Mouse (Mus musculus) ES-E14 (cell line): ENCODE measurements around the gene Cdkn2aip. TPM values are rescaled to one million over a fixed set of nuclear protein-coding genes. Genes with fewer than 3 reads are reported as not detected.
A peak's percentile ranks its signal among the peaks of the same experiment; 100 is the strongest.

ENCODE experiments used
- DNase-seq: peaks from one replicate; pipeline ENCODE4 v3.0.0-alpha.2; 2013; ENCODE audit warnings: low read depth, low spot score
- H3K27ac ChIP-seq: 2 replicates; pipeline ENCODE4 v1.5.1; 2012; ENCODE audit warnings: low read depth, mild to moderate bottlenecking, low read length, moderate library complexity, mixed read lengths; ENCODE audit not compliant: poor library complexity, insufficient read depth, severe bottlenecking
- H3K36me3 ChIP-seq: 2 replicates; pipeline ENCODE4 v1.6.1; 2012; ENCODE audit warnings: mild to moderate bottlenecking, low read length, moderate library complexity, mixed read lengths; ENCODE audit not compliant: control insufficient read depth, poor library complexity, insufficient read depth, severe bottlenecking
- H3K4me1 ChIP-seq, 2 experiments: fragments of 150-350 bp in 1 of 2; sonication (generic) in 1 of 2; 2 replicates each; pipeline ENCODE4 v1.6.1; 2012; ENCODE audit warnings: low read length in 2 of 2, mild to moderate bottlenecking in 1 of 2, mixed read lengths in 1 of 2; ENCODE audit not compliant: control insufficient read depth in 2 of 2, insufficient read depth in 2 of 2, poor library complexity in 1 of 2
- H3K4me3 ChIP-seq, 2 experiments: fragments of 150-350 bp in 1 of 2; sonication (generic) in 1 of 2; 2 replicates each; pipeline ENCODE4 v1.5.1; 2012; ENCODE audit warnings: low read length in 2 of 2, low read depth in 1 of 2, mild to moderate bottlenecking in 1 of 2, mixed read lengths in 1 of 2; ENCODE audit not compliant: insufficient read depth in 1 of 2, poor library complexity in 1 of 2, severe bottlenecking in 1 of 2
- H3K9ac ChIP-seq: 2 replicates; pipeline ENCODE4 v1.6.1; 2012; ENCODE audit warnings: low read depth, mild to moderate bottlenecking, low read length, mixed read lengths; ENCODE audit not compliant: poor library complexity, insufficient read depth, severe bottlenecking
- H3K9me3 ChIP-seq: fragments of 150-350 bp; sonication (generic); 2 replicates; pipeline ENCODE4 v1.6.1; 2012; ENCODE audit warnings: low read depth, mild to moderate bottlenecking, low read length; ENCODE audit not compliant: control insufficient read depth, insufficient read depth
- CHD2 ChIP-seq: IDR thresholded peaks from 2 replicates; pipeline ENCODE4 v1.6.1; 2014; ENCODE audit warnings: mild to moderate bottlenecking, low read depth, low read length, inconsistent platforms
- HCFC1 ChIP-seq: IDR thresholded peaks from 2 replicates; pipeline ENCODE4 v1.6.1; 2012; ENCODE audit warnings: low read length, inconsistent platforms, borderline replicate concordance; ENCODE audit not compliant: insufficient read depth
- MAFK ChIP-seq: IDR thresholded peaks from 2 replicates; pipeline ENCODE4 v1.6.1; 2014; ENCODE audit warnings: mild to moderate bottlenecking, low read depth, low read length, inconsistent platforms; ENCODE audit not compliant: insufficient read depth
- ZC3H11A ChIP-seq: IDR thresholded peaks from 2 replicates; pipeline ENCODE4 v1.6.1; 2012; ENCODE audit warnings: low read depth, mild to moderate bottlenecking, inconsistent platforms, low read length, borderline replicate concordance
- ZNF384 ChIP-seq: IDR thresholded peaks from 2 replicates; pipeline ENCODE4 v1.6.1; 2012; ENCODE audit warnings: low read depth, low read length, inconsistent platforms
- in situ Hi-C, 2 experiments: fragments of 600-800 bp; cut with MboI; formaldehyde crosslinking; loops; one replicate each; pipeline ENCODE4 v1.15.1; 2025; ENCODE audit warnings: low sequenced_read_pairs in 2 of 2, inconsistent platforms in 1 of 2; ENCODE audit not compliant: unreplicated experiment in 2 of 2
- total RNA-seq: library from RNA; depleted of rRNA; stranded (reverse); fragments of 300-350 nt; gene quantifications from 2 replicates; pipeline ENCODE4 v1.2.3, GENCODE M21; 2012

Gene Cdkn2aip
- total RNA-seq, 1 experiment: 14.9 TPM

GRCm38 (mm10) chr8:47695431-47696105 is 18.2 kb downstream of the Cdkn2aip start:
- TF ChIP-seq ZNF384 (no peak), ZC3H11A (no peak), MAFK (no peak), HCFC1 (no peak), CHD2 (no peak)
- Histone ChIP-seq H3K4me1 (peaks cover 2 to 9% of the 10 kb centered on the region in 2 experiments; a peak in 3 of 4 replicates), H3K36me3 (no peaks in the 10 kb centered on the region), H3K4me3 (no peak overlapping the region), H3K9ac (no peak overlapping the region), H3K27ac (no peak overlapping the region), H3K9me3 (no peaks in the 10 kb centered on the region)
- in situ Hi-C loops: no loop called here
- no peak for DNase-seq

DNA sequence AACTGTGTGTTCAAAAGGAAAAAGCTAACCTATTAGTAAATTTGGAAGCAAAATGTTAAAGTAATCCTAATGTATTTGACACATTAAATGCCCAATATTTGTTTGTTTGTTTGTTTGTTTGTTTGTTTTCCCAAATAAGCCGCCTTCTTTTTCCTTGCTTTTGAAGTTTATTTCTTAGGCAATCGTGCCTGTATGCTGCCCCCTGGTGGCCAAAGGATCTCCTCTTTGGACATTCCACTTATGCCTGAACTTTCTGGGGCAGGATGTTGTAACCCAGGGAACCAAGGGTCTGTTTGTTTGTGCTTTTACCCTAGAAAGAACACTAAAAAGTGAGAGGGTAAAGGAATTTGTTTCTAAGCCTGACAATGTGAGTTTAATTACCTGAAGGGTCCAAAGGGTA is 20.6 kb downstream of the Cdkn2aip start:
- TF ChIP-seq MAFK (no peak), ZC3H11A (0 out of 2 replicates have a peak, but pooled peaks have one; percentile 18)

GRCm38 (mm10) chr8:47691831-47692230 is 21.9 kb downstream of the Cdkn2aip start:
- in situ Hi-C loops: no loop called here
- Histone ChIP-seq H3K4me3 (no peak overlapping the region), H3K9me3 (no peaks in the 10 kb centered on the region), H3K4me1 (peaks cover 4 to 18% of the 10 kb centered on the region in 2 experiments), H3K36me3 (no peaks in the 10 kb centered on the region), H3K9ac (no peak overlapping the region), H3K27ac (no peak overlapping the region)
- no peak for DNase-seq
- TF ChIP-seq ZC3H11A (no peak), ZNF384 (no peak), CHD2 (no peak), HCFC1 (no peak), MAFK (no peak)

More for the DNA sequence above, 20.6 kb downstream of the Cdkn2aip start:
- Histone ChIP-seq H3K9me3 (no peaks in the 10 kb centered on the region), H3K4me1 (peaks cover 4 to 18% of the 10 kb centered on the region in 2 experiments), H3K9ac (no peak overlapping the region), H3K36me3 (no peaks in the 10 kb centered on the region), H3K4me3 (no peak overlapping the region), H3K27ac (no peak overlapping the region)
- in situ Hi-C loops: no loop called here
- peak; percentile 64 for DNase-seq

DNA sequence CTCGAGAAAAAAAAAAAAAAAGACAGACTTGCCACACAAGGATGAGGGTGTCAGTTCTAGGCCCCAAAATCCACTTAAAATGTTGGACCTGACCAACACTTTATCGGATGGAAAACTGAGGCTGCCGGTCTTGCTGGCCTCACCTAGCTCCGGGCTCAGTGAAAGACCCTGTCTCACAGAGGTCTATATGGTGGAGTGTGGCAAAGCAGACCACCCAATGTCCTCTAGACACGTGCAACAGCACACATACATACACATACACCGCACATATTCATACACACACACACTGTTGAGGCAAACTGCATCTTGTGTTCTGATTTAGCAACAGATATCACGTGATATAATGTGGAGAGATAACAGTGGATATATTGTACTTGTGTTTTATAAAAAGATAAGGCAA is 22.4 kb downstream of the Cdkn2aip start:
- DNase-seq: no peak
- Histone ChIP-seq H3K9me3 (no peaks in the 10 kb centered on the region), H3K4me1 (peaks cover 4 to 18% of the 10 kb centered on the region in 2 experiments), H3K4me3 (no peak overlapping the region), H3K27ac (no peak overlapping the region), H3K9ac (no peak overlapping the region), H3K36me3 (no peaks in the 10 kb centered on the region)
- in situ Hi-C loops: no loop called here
- TF ChIP-seq CHD2 (no peak), ZNF384 (no peak), MAFK (no peak), HCFC1 (no peak), ZC3H11A (no peak)

GRCm38 (mm10) chr8:47690674-47691078 is 23.1 kb downstream of the Cdkn2aip start:
- no peak overlapping the region for H3K9ac ChIP-seq
- H3K4me3 ChIP-seq: 0 out of 4 replicates have a peak overlapping the region, but pooled peaks of 1 of the 2 experiments have one; percentile 12
- TF ChIP-seq HCFC1: no peak
- H3K36me3 ChIP-seq: no peaks in the 10 kb centered on the region
- H3K27ac ChIP-seq: no peak overlapping the region
- no peak for DNase-seq
- in situ Hi-C loops: no loop called here
- no peaks in the 10 kb centered on the region for H3K9me3 ChIP-seq
- H3K4me1 ChIP-seq: peaks cover 4 to 18% of the 10 kb centered on the region in 2 experiments
